Mouse (Mus musculus): Measurements from ENCODE around the gene Intu. TPM values are rescaled to one million over a fixed set of nuclear protein-coding genes. Genes with fewer than 3 reads are reported as not detected.

Gene Intu
- total RNA-seq, 2 experiments from 2014 or later, result 0.92 to 1.5 TPM

- no peak for DNase-seq
Measured at GRCm38 (mm10) chr3:40527976-40528950, 2.8 kb upstream of the Intu start.

- DNase-seq, result no peak
Measured at GRCm38 (mm10) chr3:40528958-40529357, 2.1 kb upstream of the Intu start.

GRCm38 (mm10) chr3:40530845-40531244, 241 bp upstream of the Intu start:
- DNase-seq, result no peak

GRCm38 (mm10) chr3:40532256-40532655, 1.2 kb downstream of the Intu start:
- DNase-seq, result no peak

- DNase-seq, result no peak
Measured at GRCm38 (mm10) chr3:40534141-40534540, 3.1 kb downstream of the Intu start.

GRCm38 (mm10) chr3:40540567-40541554, 9.8 kb downstream of the Intu start:
- DNase-seq, result peak; percentile 83

GRCm38 (mm10) chr3:40546621-40547020, 15.5 kb downstream of the Intu start:
- DNase-seq, result no peak

GRCm38 (mm10) chr3:40652941-40653352, 121.9 kb downstream of the Intu start:
- DNase-seq, result no peak

GRCm38 (mm10) chr3:40653582-40653981, 122.5 kb downstream of the Intu start:
- no peak for DNase-seq

GRCm38 (mm10) chr3:40654028-40654427, 122.9 kb downstream of the Intu start:
- no peak for DNase-seq

- no peak for DNase-seq
Measured at GRCm38 (mm10) chr3:40655571-40655970, 124.5 kb downstream of the Intu start.

- no peak for DNase-seq
Measured at GRCm38 (mm10) chr3:40656339-40656738, 125.3 kb downstream of the Intu start.

GRCm38 (mm10) chr3:40660231-40660630, 129.1 kb downstream of the Intu start:
- DNase-seq, result no peak

GRCm38 (mm10) chr3:40666109-40666508, 135.0 kb downstream of the Intu start:
- peak; percentile 34 for DNase-seq

- DNase-seq, result no peak
Measured at GRCm38 (mm10) chr3:40666861-40667719, 136.0 kb downstream of the Intu start.

GRCm38 (mm10) chr3:40668889-40669288, 137.8 kb downstream of the Intu start:
- no peak for DNase-seq

- no peak for DNase-seq
Measured at GRCm38 (mm10) chr3:40669395-40669794, 138.3 kb downstream of the Intu start.

GRCm38 (mm10) chr3:40673515-40673914, 142.4 kb downstream of the Intu start:
- no peak for DNase-seq

- no peak for DNase-seq
Measured at GRCm38 (mm10) chr3:40674873-40675405, 143.9 kb downstream of the Intu start.

- DNase-seq, result no peak
Measured at GRCm38 (mm10) chr3:40678856-40679255, 147.8 kb downstream of the Intu start.

- DNase-seq, result peak; percentile 44
Measured at GRCm38 (mm10) chr3:40682404-40682803, 151.3 kb downstream of the Intu start.

All from gastrocnemius, postnatal 25 days (tissue).